In genomic region chr16:77419116-77419735, GRCm38 (mm10) we compare ENCODE assay signal across 11 mouse cellular contexts.
A peak's percentile ranks its signal among the peaks of the same experiment; 100 is the strongest.
DNase-seq lines count a peak whose midpoint lies in the region; ATAC-seq lines count a peak whose summit lies in the region.
"Had no signal": no experiment of that assay in that cellular context is flagged by ENCODE, and none has a peak within 500 bp of the region (broad histone marks: within the 10 kb centered on the region; RNA-seq: fewer than 3 reads in every experiment).

No protein-coding gene starts in this region.

- H3K9ac ChIP-seq in forebrain, embryonic 16.5 days (replicated peaks; ENCODE audit: low read depth, low read length) = peak overlapping the region; percentile 71
- peak overlapping the region; percentile 97 for H3K9ac ChIP-seq in midbrain, embryonic 11.5 days (ENCODE audit: low read length)
- H3K9ac ChIP-seq: limb, embryonic 15.5 days had no signal

- H3K4me2 ChIP-seq in forebrain, embryonic 16.5 days (ENCODE audit: low read length) = peak overlapping the region; percentile 65
- peak overlapping the region; percentile 71 for H3K4me2 ChIP-seq in midbrain, embryonic 11.5 days
- H3K4me2 ChIP-seq: limb, embryonic 15.5 days had no signal

- H3K9me3 ChIP-seq in forebrain, embryonic 16.5 days (ENCODE audit: control insufficient read depth, low read length) = no peaks in the 10 kb centered on the region
- H3K9me3 ChIP-seq in midbrain, embryonic 11.5 days (ENCODE audit: control insufficient read depth, low read length) = no peaks in the 10 kb centered on the region
- H3K9me3 ChIP-seq: limb, embryonic 15.5 days had no signal

- DNase-seq in NIH3T3 (ENCODE audit: low read depth) = peak; percentile 37
- DNase-seq in midbrain, embryonic 11.5 days (ENCODE audit: low spot score, missing footprints) = peak; percentile 92
- no peak for DNase-seq in spleen, adult 12 weeks (ENCODE audit: low spot score)
- DNase-seq in cerebellum, adult 9-11 months = no peak
- DNase-seq: cerebellum, postnatal 25 days; heart, adult 18-20 months; lung, postnatal 10 days had no signal

- WGBS in forebrain, embryonic 16.5 days = 11% methylated on average over 4 of the region's 4 CpGs
- WGBS in midbrain, embryonic 11.5 days = 19% methylated on average over 4 of the region's 4 CpGs

- H3K4me1 ChIP-seq in brown adipose tissue, adult 24 weeks (ENCODE audit: control insufficient read depth, insufficient read depth, insufficient read length, low read length) = peaks cover 3% of the 10 kb centered on the region; the same call in 1 of the 2 replicates
- H3K4me1 ChIP-seq in forebrain, embryonic 16.5 days (replicated peaks; ENCODE audit: control insufficient read depth, insufficient read depth, low read length) = peaks cover 11% of the 10 kb centered on the region
- H3K4me1 ChIP-seq in midbrain, embryonic 11.5 days (ENCODE audit: control insufficient read depth, insufficient read depth, low read length) = peaks cover 12% of the 10 kb centered on the region

- H3K4me3 ChIP-seq in brown adipose tissue, adult 24 weeks (ENCODE audit: insufficient read depth, low read depth, low read length) = peak overlapping the region; percentile 23; the same call in 1 of the 2 replicates
- peak overlapping the region; percentile 54 for H3K4me3 ChIP-seq in forebrain, embryonic 16.5 days (replicated peaks; ENCODE audit: low read length)
- peak overlapping the region; percentile 54 for H3K4me3 ChIP-seq in midbrain, embryonic 11.5 days (ENCODE audit: low read depth, low read length)
- H3K4me3 ChIP-seq: limb, embryonic 15.5 days had no signal

- no peaks in the 10 kb centered on the region for H3K27me3 ChIP-seq in forebrain, embryonic 16.5 days (replicated peaks; ENCODE audit: control insufficient read depth, insufficient read depth, low read length)
- no peaks in the 10 kb centered on the region for H3K27me3 ChIP-seq in midbrain, embryonic 11.5 days (ENCODE audit: control insufficient read depth, insufficient read depth, low read length)
- H3K27me3 ChIP-seq: limb, embryonic 15.5 days had no signal

- no peaks in the 10 kb centered on the region for H3K36me3 ChIP-seq in forebrain, embryonic 16.5 days (ENCODE audit: control insufficient read depth, insufficient read depth)
- no peaks in the 10 kb centered on the region for H3K36me3 ChIP-seq in midbrain, embryonic 11.5 days (ENCODE audit: control insufficient read depth, insufficient read depth, low read length)
- H3K36me3 ChIP-seq: limb, embryonic 15.5 days had no signal

- ATAC-seq in forebrain, embryonic 16.5 days = no peak
- ATAC-seq in midbrain, embryonic 11.5 days (ENCODE audit: low FRiP score) = no peak
- ATAC-seq in cerebellum, adult (ENCODE audit: insufficient number of reproducible peaks, low FRiP score, low TSS enrichment) = no peak

- peak overlapping the region; percentile 58 for H3K27ac ChIP-seq in brown adipose tissue, adult 24 weeks (replicated peaks; ENCODE audit: low read depth, low read length)
- H3K27ac ChIP-seq in forebrain, embryonic 16.5 days (ENCODE audit: low read length) = peak overlapping the region; percentile 87
- peak overlapping the region; percentile 92 for H3K27ac ChIP-seq in midbrain, embryonic 11.5 days (ENCODE audit: low read depth, low read length)
- H3K27ac ChIP-seq: limb, embryonic 15.5 days had no signal

Comparison
In these comparisons a context has a peak if more than half of its experiments do, and no peak if none do; other contexts are left out.
1. DNase-seq: peak in NIH3T3 (single experiment) and midbrain, embryonic 11.5 days (single experiment); none in spleen, adult 12 weeks (single experiment) and cerebellum, adult 9-11 months (single experiment).
2. Peak in every context shown above with its lines, with median percentiles within 50 percentile points of each other: H3K27ac ChIP-seq and H3K4me3 ChIP-seq.